Mouse (Mus musculus) urinary bladder, postnatal 4 days (tissue): ENCODE data around the gene Khnyn.

Experiments used
- DNase-seq, 2 experiments: peaks; one replicate each; pipeline ENCODE4 v3.0.0; 2021 to 2022; ENCODE audit warnings: low spot score in 2 of 2

Khnyn gene

DNA sequence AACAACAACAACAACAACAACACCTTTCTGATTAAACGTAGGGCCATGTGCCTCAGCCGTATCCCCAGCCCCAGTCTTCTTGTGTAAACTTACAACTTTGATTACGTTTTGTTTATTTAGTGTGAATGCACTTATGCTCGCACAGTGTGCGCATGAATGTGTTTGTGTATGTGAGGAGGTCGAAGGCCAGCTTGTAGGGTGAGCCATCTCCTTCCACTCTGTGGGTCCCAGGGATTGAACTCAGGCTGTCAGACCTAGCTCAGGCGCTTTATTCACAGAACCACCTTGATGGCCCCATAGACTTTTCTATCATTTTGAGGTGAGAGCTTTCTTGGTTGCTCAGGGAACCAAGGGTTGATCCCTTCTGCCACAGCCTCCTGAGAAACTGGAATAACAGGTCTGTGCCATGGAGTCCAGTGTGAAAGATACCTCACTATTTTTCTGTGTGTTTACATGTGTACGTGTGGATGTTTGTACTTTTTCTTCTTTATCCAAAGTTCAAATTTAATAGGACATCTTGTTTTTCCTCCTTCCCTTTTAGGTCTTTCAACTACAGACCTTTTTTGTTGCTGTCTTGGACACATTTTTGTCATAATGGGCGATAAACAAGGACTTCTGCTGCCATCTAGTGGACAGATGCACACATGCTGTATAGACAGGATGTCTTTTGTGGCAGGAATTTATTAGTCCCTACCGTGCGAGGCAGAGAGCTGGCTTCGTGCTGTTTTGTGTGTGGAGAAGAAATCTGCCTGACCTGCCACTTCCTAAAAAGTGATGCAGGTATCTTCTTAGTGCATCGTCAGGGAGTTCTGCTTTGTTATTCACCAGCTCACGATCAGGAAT is 33.7 kb downstream of the Khnyn start:
- peak in 1 of 2 experiments; percentile 70 for DNase-seq

GRCm38 (mm10) chr14:55922475-55923232 is 37.9 kb downstream of the Khnyn start:
- DNase-seq, result no peak

DNA sequence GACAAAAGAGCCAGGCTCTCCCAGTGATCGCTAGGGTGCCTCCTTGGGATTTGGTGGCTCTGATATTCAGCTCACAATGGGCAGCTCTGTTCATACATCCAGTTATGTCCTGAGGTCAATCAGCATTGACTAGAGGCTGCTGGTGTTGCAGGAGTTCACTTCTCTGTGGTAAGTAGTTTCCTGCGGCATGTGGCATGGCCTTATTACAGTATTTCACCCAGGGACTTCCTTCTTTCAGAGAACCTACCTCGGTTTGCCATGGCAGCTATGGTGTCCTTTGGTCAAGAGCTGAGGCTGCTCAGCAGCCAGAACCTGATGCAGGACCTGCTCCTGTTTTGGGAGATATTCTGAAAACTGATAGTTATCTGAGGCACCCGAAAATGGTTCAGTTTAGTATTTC is 42.1 kb downstream of the Khnyn start:
- DNase-seq, result no peak

- DNase-seq, result no peak
These were observed 44.7 kb downstream of the Khnyn start for GRCm38 (mm10) chr14:55929263-55929997.

- DNase-seq, result no peak
These were observed 48.8 kb downstream of the Khnyn start for GRCm38 (mm10) chr14:55933586-55933985.

DNA sequence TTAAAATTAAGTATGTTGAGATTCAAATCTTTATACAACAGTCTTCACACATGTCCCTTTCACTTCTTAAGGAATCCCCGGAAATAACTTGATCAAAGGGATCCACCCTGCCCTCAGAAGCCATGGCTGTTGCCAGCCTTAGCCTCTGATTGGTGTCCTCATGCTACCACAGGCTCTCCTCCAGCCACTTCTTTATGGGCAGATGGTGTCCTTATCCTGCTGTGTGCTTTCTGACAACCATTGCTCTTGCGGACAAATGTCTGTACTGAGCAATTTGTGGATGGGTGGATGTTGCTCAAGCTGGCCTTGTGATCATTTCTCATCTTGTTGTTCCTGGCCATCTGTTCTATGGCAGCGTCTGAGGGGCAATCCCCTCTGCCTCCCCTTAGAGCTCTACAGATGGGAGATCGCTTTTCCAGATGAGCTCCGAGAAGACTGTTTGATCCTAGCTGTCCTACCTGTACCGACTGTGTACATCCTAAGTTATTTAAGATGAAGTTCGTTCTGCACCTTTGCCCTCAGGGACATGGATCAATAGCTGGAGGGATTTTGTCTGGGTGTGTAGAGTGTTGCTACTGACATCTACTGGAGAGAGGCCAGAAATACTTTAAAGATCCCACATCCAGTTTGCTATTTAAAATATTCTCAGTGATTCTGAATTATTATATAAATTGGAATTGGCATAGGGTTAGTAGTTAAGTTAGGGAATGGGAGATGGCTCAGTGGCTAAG is 55.5 kb downstream of the Khnyn start:
- no peak for DNase-seq

GRCm38 (mm10) chr14:55943601-55944000 is 58.9 kb downstream of the Khnyn start:
- no peak for DNase-seq

GRCm38 (mm10) chr14:55944575-55944974 is 59.8 kb downstream of the Khnyn start, which contains the start of gene Cma1:
Cma1 (minus strand) TSS chr14:55944675.
- no peak for DNase-seq

GRCm38 (mm10) chr14:55946269-55946969 is 61.7 kb downstream of the Khnyn start:
- DNase-seq, result no peak
